Mouse (Mus musculus) liver, embryonic 11.5 days (tissue): ENCODE measurements around the gene Scamp4. TPM values are rescaled to one million over a fixed set of nuclear protein-coding genes. Genes with fewer than 3 reads are reported as not detected.

Experiments used
- ATAC-seq: fragments of 200-750 bp; cut with Nextera tagmentation; replicated peaks from 2 replicates; pipeline ENCODE4 v1.8.0; 2017; ENCODE audit warnings: moderate number of reproducible peaks, mild to moderate bottlenecking, moderate TSS enrichment, moderate library complexity; ENCODE audit not compliant: low FRiP score
- DNase-seq: peaks from one replicate; pipeline ENCODE4 v3.0.0-alpha.2; 2017; ENCODE audit warnings: low spot score
- H3K27ac ChIP-seq: fragments of 300-500 bp; sonication (generic); 2 replicates; pipeline ENCODE4 v1.5.1; 2014; ENCODE audit warnings: mild to moderate bottlenecking, low read depth, low read length, control low read depth
- H3K27me3 ChIP-seq: fragments of 300-500 bp; sonication (generic); replicated peaks from 2 replicates; pipeline ENCODE4 v1.6.1; 2014; ENCODE audit warnings: low read length, mixed read lengths; ENCODE audit not compliant: control insufficient read depth, insufficient read depth
- H3K36me3 ChIP-seq: fragments of 300-500 bp; sonication (generic); 2 replicates; pipeline ENCODE4 v1.6.1; 2014; ENCODE audit warnings: mild to moderate bottlenecking, low read length, moderate library complexity, mixed read lengths; ENCODE audit not compliant: control insufficient read depth, insufficient read depth
- H3K4me1 ChIP-seq: fragments of 300-500 bp; sonication (generic); replicated peaks from 2 replicates; pipeline ENCODE4 v1.6.1; 2014; ENCODE audit warnings: low read length, mixed read lengths; ENCODE audit not compliant: control insufficient read depth, insufficient read depth
- H3K4me2 ChIP-seq: fragments of 300-500 bp; sonication (generic); 2 replicates; pipeline ENCODE4 v1.6.1; 2014; ENCODE audit warnings: mild to moderate bottlenecking, control low read depth, moderate library complexity
- H3K4me3 ChIP-seq: fragments of 300-500 bp; sonication (generic); 2 replicates; pipeline ENCODE4 v1.5.1; 2014; ENCODE audit warnings: low read depth, low read length, control low read depth
- H3K9ac ChIP-seq: fragments of 300-500 bp; sonication (generic); 2 replicates; pipeline ENCODE4 v1.6.1; 2014; ENCODE audit warnings: low read depth, low read length, control low read depth
- H3K9me3 ChIP-seq: fragments of 300-500 bp; sonication (generic); 2 replicates; pipeline ENCODE4 v1.6.1; 2016; ENCODE audit warnings: low read length, inconsistent platforms, mixed read lengths; ENCODE audit not compliant: control insufficient read depth
- WGBS: fragments of 180-500 bp; shearing (Covaris S2); extraction: QIAGEN DNeasy Blood & Tissue Kit; methylation state at CpG from one replicate; pipeline ENCODE4 v1.1.7; 2014; 5-methylcytosine and 5-hydroxymethylcytosine counted together
- polyA plus RNA-seq: library from polyadenylated mRNA; unstranded; fragments of >200 nt; fragmentation: Nextera tagmentation; extraction: Ambion mirVana; gene quantifications from 2 replicates; pipeline ENCODE4 v1.2.1, GENCODE M21; 2014

The Scamp4 gene
- polyA plus RNA-seq, result 93.9 and 94.3 TPM in 2 replicates

GRCm38 (mm10) chr10:80602698-80603325 is at the start of gene Scamp4, which contains the start of gene Adat3:
Gene Scamp4, plus strand, starts transcription at chr10:80602872.
Gene Adat3, plus strand, starts transcription at chr10:80602880.
- peak; percentile 86 for ATAC-seq
- WGBS, result under 1% methylated on average over 54 of the region's 54 CpGs
- no peaks in the 10 kb centered on the region for H3K9me3 ChIP-seq

DNA sequence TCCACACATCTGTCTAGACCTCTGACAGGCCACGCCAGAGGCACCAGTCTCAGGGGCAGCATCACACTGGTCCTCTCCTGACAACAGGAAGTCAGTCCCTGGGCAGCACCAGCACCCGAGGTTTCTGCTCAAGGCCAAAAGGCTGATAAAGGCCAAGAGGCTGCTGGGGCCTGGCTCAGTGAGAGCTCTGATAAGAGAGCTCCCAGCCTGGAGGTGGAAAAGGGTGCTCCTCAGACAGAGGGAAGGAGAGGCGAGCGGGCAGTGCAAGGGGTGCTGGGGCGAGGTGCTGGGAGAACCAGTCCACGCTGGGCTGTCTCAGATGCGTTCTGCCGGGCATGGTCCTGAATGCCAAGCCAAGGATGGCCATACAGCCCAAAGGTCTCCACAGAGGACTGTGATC is 49.1 kb upstream of the Scamp4 start:
- Histone ChIP-seq H3K9me3 (no peaks in the 10 kb centered on the region), H3K4me2 (peak overlapping the region; percentile 57), H3K4me3 (peak overlapping the region; percentile 4; the same call in 1 of the 2 replicates), H3K9ac (peak overlapping the region; percentile 31; the same call in 1 of the 2 replicates), H3K27ac (peak overlapping the region; percentile 76), H3K36me3 (peaks cover 11% of the 10 kb centered on the region), H3K4me1 (peaks cover 41% of the 10 kb centered on the region), H3K27me3 (no peaks in the 10 kb centered on the region)
- DNase-seq (peak; percentile 62), ATAC-seq (peak; percentile 92)
- 38% methylated on average over 8 of the region's 8 CpGs for WGBS

More at GRCm38 (mm10) chr10:80602698-80603325, at the start of gene Scamp4, which contains the start of gene Adat3:
- H3K9ac ChIP-seq, result peak within 1 kb of the TSS; percentile 49
- H3K36me3 ChIP-seq, result peaks cover 22% of the 10 kb centered on the region
- peak within 1 kb of the TSS; percentile 73 for H3K4me2 ChIP-seq
- H3K27ac ChIP-seq, result peak within 1 kb of the TSS; percentile 87
- no peaks in the 10 kb centered on the region for H3K27me3 ChIP-seq
- H3K4me1 ChIP-seq, result peaks cover 40% of the 10 kb centered on the region
- peak within 1 kb of the TSS; percentile 73 for H3K4me3 ChIP-seq
- DNase-seq, result peak; percentile 98

DNA sequence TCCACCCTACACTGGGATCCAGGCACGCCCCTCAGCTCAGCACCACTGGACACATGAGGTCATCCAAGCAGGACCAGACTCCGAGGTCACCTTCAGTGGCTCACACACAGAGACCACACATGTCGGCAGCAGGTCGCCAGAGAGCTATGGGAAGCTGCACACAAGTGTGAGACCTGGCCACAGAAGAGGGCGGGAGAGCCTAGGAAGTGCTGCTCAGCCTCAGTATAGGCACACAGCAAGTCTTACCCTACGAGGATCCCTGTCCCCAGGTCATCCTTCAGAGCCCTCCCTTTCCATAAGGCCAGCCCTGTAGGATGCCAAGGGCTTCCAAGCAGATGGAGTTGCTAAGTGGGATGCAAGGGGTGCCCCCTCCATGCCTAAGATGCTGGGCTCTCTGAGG is 48.7 kb upstream of the Scamp4 start:
- Histone ChIP-seq H3K9me3 (no peaks in the 10 kb centered on the region), H3K4me3 (peak overlapping the region; percentile 4; the same call in 1 of the 2 replicates), H3K4me2 (peak overlapping the region; percentile 57), H3K27ac (peak overlapping the region; percentile 76), H3K9ac (peak overlapping the region; percentile 31; the same call in 1 of the 2 replicates), H3K4me1 (peaks cover 45% of the 10 kb centered on the region), H3K27me3 (no peaks in the 10 kb centered on the region), H3K36me3 (peaks cover 11% of the 10 kb centered on the region)
- ATAC-seq (peak; percentile 40), DNase-seq (no peak)
- WGBS, result 60% methylated on average over 6 of the region's 6 CpGs

DNA sequence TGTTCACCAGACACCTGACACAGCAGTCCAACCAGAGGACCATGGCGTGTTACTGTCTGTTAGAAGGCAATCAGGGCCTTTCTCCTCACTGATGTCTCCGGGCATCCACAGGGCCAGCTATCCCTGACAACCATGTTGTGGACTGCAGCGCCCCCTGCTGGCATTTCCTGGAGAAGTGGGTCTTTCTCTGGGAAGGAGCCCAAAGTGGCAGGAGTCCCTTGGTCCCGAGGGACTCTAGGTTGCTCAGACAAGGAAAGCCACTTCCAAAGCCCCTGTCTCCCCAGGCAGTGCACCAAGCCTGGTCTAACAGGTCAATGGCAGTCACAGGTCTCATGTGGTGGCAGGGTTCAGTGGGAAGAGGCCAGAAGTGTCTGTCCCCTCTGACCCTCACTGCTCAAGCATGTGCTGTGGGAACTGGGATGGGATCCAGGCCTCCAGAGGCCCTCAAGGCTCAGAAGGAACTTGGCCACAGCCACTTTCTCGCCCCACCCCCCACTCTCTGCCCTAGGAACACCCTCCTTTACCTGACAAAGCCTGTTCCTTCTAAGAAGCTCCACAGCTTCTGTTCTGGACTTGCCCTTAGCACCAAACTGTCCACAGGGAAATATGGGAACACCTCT is 45.2 kb upstream of the Scamp4 start:
- no peak overlapping the region for H3K9ac ChIP-seq
- 36% methylated on average over 5 of the region's 5 CpGs for WGBS
- no peak overlapping the region for H3K4me2 ChIP-seq
- DNase-seq (peak; percentile 74), ATAC-seq (no peak)
- no peaks in the 10 kb centered on the region for H3K27me3 ChIP-seq
- no peak overlapping the region for H3K4me3 ChIP-seq
- H3K27ac ChIP-seq, result no peak overlapping the region
- no peaks in the 10 kb centered on the region for H3K9me3 ChIP-seq
- peaks cover 57% of the 10 kb centered on the region for H3K4me1 ChIP-seq
- no peaks in the 10 kb centered on the region for H3K36me3 ChIP-seq

DNA sequence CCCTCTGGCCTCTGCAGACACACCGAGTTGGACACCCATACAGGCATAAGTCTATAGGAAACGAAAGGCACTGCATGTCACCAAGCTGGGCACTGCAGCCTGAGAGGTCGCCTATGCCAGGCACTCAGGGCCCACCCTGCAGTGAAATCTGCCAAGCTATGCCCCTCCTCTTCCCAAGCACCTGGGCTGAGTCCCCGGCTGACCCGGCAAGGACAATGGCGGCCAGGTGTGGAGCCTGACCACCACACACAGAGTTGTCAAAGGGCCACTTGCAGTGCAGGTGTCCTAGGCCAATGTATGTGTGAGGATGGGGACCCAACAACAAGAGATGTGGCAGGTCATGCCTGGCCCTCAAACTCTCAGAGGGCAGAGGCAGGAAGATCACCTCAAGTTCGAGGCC is 43.2 kb upstream of the Scamp4 start:
- Histone ChIP-seq H3K4me1 (peaks cover 38% of the 10 kb centered on the region), H3K27ac (no peak overlapping the region), H3K9ac (peak overlapping the region; percentile 95), H3K4me3 (peak overlapping the region; percentile 98), H3K9me3 (no peaks in the 10 kb centered on the region), H3K36me3 (no peaks in the 10 kb centered on the region), H3K27me3 (no peaks in the 10 kb centered on the region), H3K4me2 (peak overlapping the region; percentile 62)
- WGBS, result 83% methylated on average over 7 of the region's 7 CpGs
- ATAC-seq (no peak), DNase-seq (no peak)

DNA sequence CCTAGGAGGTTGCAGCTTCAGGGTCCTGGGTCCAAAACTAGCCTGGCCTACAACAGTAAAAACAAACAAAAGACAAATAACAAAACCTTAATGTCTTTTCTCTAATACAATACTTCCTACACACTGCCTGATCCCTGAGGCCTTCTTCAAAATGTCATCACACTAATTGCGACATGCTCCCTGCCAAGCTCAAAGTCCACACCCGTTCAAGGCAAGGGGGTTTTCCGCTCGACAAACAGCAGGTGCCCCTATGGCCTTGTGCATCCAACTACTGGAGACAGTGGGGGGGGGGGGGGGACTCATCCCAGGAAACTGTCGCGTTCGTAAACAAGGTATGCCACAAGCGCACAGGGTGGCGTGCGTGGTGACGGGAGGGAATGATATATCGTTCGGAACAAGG is 42.1 kb upstream of the Scamp4 start:
- peaks cover 32% of the 10 kb centered on the region for H3K4me1 ChIP-seq
- no peaks in the 10 kb centered on the region for H3K36me3 ChIP-seq
- no peak for DNase-seq
- H3K4me3 ChIP-seq, result peak overlapping the region; percentile 98
- H3K4me2 ChIP-seq, result peak overlapping the region; percentile 62
- ATAC-seq, result peak; percentile 13; the same call in 1 of the 2 replicates
- no peaks in the 10 kb centered on the region for H3K9me3 ChIP-seq
- WGBS, result 1% methylated on average over 13 of the region's 13 CpGs
- peak overlapping the region; percentile 76 for H3K27ac ChIP-seq
- no peaks in the 10 kb centered on the region for H3K27me3 ChIP-seq
- H3K9ac ChIP-seq, result peak overlapping the region; percentile 95

DNA sequence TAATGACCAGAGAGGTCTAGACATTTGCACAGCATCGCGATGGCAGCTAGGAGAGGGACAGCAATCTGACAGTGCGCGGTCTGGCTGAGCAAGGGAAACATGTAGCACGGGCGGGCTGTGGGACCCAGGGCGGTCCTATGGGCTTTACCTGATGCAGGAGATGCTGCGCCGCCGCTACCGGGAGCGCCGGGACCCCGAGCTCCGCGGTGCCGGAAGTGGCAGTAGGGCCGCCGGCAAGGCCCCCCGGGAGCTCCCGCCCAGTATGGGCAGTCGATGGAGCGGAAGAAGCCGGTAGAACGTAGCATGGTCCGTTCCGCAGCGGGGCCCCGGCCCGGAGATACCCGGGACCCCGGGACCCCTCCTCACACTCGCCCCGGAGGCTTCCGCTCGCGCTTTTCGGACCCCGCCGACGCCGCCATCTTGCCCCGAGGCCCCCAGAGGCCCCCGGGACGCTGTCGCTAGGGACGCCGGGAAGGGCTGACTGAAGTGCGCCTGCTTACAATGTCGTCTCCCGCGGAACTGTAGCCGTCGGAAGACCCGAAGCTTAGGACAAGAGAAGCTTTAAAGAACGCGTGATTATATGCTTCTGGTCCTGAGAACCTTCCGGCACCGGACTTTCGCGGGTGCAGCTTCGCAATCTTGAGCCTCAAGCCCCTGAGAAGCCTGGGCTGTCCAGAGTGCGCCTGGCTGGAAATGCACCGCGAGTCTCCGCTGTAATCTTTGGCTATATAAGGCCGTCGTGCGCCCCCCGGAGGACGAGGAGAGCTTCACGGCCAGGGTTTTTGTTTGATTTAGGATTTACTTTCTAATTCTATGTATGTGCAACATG is 41.3 kb upstream of the Scamp4 start, which contains the start of gene Rexo1:
Gene Rexo1, minus strand, starts transcription at position 445 of the 829 bp plus-strand sequence.
- DNase-seq (peak; percentile 95), ATAC-seq (peak; percentile 79)
- Histone ChIP-seq H3K9ac (peak within 1 kb of the TSS; percentile 95), H3K27me3 (no peaks in the 10 kb centered on the region), H3K4me1 (peaks cover 32% of the 10 kb centered on the region), H3K36me3 (no peaks in the 10 kb centered on the region), H3K4me2 (peak within 1 kb of the TSS; percentile 62), H3K9me3 (no peaks in the 10 kb centered on the region), H3K4me3 (peak within 1 kb of the TSS; percentile 98), H3K27ac (peak within 1 kb of the TSS; percentile 76)
- under 1% methylated on average over 72 of the region's 72 CpGs for WGBS

DNA sequence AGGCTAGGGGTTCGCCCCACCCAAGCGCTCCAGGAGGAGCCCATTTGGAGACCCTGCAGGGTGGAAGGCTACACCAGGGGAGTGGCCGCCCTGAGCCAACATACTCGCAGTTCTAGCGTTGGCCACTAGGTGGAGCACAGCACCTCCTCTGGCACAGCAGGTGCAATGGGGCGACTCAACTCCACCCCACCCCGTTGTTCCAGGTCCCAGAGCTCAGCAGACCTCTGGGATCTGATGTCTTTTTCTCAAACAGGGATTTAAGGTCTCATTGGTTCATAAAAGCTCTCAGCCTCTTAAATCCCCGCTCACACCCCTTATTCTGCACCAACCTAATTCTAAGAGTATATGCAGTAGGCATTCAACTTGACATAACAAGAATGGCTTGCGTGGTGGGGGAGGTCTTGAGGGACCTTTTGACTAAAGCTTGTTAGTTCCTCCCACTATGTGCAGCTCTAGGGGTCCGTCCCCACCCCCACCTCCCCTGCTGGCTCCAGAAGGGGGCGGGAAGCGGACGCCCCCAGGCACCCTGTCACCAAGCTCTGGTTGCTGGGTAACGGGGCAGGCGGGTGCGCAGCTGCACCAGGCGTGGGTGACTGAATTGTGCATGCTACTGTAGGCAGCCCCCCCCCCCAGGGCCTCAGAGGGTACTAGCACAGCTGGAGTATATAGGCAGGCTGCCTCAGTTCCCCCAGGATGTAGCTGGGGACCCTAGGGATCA is 36.1 kb upstream of the Scamp4 start:
- no peak overlapping the region for H3K4me2 ChIP-seq
- H3K27ac ChIP-seq, result no peak overlapping the region
- peaks cover 37% of the 10 kb centered on the region for H3K4me1 ChIP-seq
- H3K36me3 ChIP-seq, result peaks cover 6% of the 10 kb centered on the region
- H3K4me3 ChIP-seq, result no peak overlapping the region
- peak; percentile 82 for DNase-seq
- H3K9me3 ChIP-seq, result no peaks in the 10 kb centered on the region
- 36% methylated on average over 17 of the region's 17 CpGs for WGBS
- peak; percentile 29; the same call in 1 of the 2 replicates for ATAC-seq
- H3K9ac ChIP-seq, result no peak overlapping the region
- no peaks in the 10 kb centered on the region for H3K27me3 ChIP-seq
